Mouse (Mus musculus) thymus, postnatal 14 days (tissue): ENCODE data around the gene Akap6.
A peak's percentile ranks its signal among the peaks of the same experiment; 100 is the strongest.

Experiments
- DNase-seq: peaks from one replicate; pipeline ENCODE4 v3.0.0; 2021

The Akap6 gene

GRCm38 (mm10) chr12:52922510-52922909, 223.3 kb downstream of the Akap6 start:
- no peak for DNase-seq

DNA sequence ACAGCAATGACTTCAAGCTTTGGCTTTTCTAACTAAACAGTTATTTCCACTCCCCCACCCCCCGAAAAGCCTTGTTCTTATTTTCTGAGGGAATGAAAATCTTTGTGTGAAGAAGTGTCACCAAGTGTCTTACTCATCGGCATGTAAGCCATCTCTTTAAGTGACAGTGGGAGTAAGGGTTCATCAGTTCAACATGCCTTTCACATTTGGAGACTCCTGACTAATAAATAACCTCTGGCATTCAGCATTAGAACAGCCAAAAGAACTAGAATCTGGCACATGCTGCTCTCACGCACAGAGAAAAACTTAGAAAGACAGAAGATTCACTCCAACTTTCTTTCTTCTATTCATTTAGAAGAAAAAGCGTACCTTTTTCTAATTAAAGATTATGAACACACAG, 226.3 kb downstream of the Akap6 start:
- DNase-seq: no peak

DNA sequence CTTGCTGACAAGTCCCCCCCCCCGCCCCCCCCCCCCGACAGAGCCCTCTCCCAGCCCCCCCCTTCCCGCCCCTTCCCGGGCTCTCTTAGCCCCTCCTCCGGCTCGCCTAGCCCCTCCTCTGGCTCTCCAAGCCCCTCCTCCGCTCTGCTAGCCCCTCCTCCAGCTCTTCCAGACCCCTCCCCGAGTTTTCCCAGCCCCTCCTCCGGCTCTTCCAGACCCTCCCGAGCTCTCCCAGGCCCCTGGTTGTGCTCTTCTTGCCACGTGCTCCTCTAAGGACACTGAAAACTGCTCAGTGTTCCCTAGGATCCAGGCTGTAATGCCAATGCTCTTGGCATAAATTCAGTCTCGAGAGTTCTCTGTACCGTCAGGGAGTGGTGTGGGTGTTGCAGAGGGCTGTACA, 234.6 kb downstream of the Akap6 start:
- no peak for DNase-seq

DNA sequence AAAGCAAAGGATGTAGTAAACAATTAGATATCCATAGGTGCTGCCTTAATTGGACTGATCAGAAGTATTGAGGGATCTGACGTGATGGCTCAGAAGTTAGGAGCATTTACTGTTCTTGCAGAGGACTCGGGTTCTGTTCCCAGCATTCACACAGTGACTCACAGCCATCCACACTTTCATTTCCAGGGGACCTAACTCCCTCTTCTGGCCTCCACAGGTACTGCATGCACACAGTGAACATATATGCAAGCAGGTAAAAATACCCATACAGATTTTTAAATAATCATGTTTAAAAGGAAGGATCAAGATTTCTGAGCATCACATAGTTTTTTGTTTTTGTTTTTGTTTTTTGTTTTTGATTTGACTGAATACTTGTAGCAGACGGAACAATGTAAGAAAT, 235.8 kb downstream of the Akap6 start:
- no peak for DNase-seq

GRCm38 (mm10) chr12:52938786-52939185, 239.6 kb downstream of the Akap6 start:
- DNase-seq: no peak

GRCm38 (mm10) chr12:52939324-52939946, 240.3 kb downstream of the Akap6 start:
- DNase-seq: peak; percentile 22

DNA sequence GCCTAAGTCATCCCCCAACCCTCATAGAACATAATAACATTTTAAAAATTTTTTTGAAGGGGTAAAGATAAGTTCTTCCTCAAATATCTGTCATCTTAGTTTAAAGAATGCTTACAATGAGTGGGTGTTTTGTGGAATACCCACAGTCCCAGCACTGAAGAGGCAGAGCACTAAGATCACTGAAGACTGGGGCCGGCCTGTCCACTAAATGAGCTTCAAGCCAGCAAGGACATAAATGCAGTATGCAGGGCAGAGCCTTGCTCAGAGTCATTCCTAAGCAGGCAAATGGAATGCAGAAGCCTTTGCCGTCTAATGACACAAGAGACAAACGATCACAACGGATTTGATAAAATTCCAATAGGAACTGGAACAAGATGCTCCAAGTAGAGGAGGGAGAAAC, 242.8 kb downstream of the Akap6 start:
- no peak for DNase-seq

GRCm38 (mm10) chr12:52944274-52944673, 245.1 kb downstream of the Akap6 start:
- no peak for DNase-seq

- DNase-seq: no peak
Observed at GRCm38 (mm10) chr12:52944949-52945348, 245.8 kb downstream of the Akap6 start.

DNA sequence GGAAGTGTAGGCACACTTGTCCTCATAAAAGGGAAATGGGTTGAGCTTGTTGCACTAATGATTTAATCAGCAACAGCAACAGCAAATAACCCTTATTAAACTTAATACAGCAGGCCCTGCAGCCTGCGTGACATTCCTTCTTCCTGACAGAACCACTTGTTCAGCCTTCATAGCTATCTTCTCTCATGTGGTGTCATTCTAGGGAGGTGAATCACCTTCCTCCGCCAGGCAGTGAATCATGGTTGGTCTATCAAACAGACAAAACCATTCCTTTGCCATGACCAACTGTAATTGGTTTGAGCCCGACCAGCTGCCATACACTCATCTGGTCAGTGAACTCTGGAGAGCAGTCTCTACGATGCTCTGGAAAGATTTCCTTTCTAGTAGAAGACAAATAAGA, 251.5 kb downstream of the Akap6 start:
- no peak for DNase-seq

GRCm38 (mm10) chr12:52957587-52957986, 258.4 kb downstream of the Akap6 start:
- no peak for DNase-seq

- DNase-seq: no peak
Observed at GRCm38 (mm10) chr12:52957994-52958393, 258.8 kb downstream of the Akap6 start.

GRCm38 (mm10) chr12:52991745-52992144, 292.6 kb downstream of the Akap6 start:
- DNase-seq: no peak

DNA sequence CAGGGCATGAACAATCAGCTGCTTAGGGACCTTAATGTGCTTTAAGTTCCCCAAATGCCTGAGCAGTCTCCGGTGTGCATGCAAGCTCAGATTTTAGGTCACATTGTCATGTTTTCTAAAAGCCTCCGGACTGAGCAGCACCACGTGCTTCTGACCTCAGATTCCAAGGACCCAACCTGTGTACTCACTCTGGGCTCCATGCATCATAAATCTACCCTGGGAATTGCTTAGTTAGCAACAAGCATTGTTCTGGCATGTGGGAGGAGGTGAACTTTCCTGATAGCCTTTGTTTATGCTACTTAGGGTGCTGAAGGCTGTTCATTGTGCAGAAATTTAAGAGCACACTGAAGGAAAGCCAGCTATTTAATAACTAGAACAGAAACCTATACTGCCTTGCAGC, 313.2 kb downstream of the Akap6 start:
- DNase-seq: no peak

DNA sequence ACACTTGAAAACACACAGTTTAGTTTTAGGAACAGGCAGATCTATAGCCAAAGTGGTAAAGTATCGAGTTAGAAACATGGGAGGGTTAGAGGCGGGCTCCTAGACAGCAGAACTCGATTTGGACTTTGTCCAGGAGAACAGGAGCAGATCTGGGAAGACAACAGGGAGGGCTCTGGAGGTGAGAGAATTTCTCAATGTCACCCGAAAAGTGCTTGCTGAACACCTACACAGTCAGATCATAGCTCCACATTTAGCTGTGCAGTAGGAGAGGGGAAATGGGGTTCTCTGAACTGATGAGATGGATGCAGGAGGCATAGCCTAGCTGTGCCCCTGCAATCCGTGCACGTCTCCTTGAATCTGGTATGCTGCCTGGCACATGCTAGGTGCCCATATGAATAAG, 315.4 kb downstream of the Akap6 start:
- DNase-seq: no peak

GRCm38 (mm10) chr12:53024575-53025246, 325.5 kb downstream of the Akap6 start:
- DNase-seq: no peak

- DNase-seq: no peak
Observed at GRCm38 (mm10) chr12:53027308-53027707, 328.1 kb downstream of the Akap6 start.

DNA sequence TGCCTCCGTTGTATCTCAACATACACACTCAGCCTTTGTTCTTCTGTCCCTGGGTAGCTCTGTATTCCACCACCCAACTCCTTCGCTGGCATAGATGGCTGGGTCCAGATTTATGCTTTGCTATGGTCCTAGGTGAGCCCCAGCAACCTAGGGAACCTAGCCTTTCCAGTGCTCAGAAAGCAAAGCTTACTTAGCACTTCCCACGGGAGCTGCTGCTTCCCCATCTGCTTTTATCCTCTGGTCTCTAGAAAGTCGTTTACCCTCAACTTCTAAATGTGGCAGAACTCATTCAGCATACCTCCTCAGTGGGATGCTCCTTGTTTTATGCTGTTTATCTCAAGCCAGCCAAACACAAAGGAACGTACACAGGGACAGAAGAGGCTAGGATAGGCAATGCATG, 329.7 kb downstream of the Akap6 start:
- no peak for DNase-seq

DNA sequence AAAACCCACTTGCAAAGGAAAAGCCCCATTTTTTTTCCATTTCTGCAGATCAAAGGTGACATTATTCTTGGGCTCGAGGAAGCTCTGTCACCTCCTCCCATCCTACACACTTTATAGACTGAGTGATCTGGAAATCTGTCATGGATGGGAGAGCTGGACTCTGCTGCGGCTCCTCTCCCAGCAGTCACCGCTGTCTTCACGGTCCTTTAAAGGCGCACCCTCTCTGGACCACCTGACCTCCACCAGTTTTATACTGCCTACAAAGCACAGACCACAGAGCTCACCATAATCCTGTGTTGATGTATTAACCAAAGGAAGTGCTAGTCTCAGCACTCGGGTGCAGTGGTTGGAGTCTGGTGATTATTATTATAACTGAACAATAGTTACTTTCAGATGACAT, 330.7 kb downstream of the Akap6 start:
- no peak for DNase-seq

DNA sequence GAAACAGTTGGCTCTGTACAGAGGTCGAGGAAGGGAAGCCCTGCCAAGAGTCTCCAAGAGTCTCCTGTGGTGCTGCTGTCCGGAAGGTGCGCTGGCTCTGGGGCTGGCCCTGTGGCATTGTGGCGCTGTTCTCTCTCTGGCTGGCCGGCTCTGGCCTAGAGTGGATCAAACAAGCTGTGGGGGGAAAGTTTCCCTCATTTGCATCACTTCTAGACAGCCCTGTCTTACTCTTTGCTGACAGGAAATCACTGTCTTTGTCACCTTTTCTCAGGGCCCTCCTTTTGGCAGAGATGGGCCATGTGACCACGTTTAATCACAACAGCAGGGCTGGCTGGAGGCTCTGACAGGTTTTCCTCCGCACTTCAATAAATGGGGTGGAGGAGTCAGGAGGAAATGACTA, 333.6 kb downstream of the Akap6 start:
- DNase-seq: peak; percentile 4

GRCm38 (mm10) chr12:53033404-53033913, 334.3 kb downstream of the Akap6 start:
- DNase-seq: no peak

DNA sequence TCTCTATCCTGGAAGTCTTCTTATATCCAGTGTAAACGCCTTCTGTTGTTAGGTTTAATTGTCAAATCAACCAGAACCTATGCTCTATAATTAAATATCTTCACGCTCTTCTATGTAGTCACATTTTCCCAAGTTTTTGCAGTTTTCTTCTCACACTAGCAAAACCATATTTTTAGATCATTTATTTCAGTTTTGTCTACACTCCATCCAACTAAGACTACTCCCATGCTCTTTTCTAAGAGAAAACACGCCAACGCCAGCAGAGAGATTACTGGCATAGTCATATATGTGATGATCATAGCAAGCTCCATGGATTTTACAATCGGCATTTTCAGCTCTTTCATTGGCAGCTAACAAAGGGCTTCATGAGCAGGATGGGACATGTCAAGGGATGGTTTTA, 341.5 kb downstream of the Akap6 start:
- DNase-seq: no peak

DNA sequence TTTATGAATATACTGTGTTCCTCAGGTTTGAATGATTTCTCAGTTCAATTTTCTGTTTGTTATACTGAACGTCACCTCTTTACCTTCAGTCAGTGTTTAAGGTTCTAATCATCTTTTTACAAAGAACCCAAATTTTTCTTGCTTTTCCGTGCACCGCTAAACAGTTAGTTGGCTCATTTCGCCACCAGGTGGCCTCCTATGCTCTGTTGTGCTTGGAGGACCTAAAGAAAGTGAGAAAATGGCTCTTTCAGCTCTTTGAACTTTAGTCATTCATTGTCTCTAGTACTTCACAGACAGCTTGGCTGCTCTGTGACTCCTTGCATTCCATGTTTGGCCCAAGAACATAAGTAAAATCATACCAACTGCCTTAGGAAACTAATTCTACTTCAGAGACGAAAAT, 343.6 kb downstream of the Akap6 start:
- DNase-seq: peak; percentile 21

- DNase-seq: no peak
Observed at GRCm38 (mm10) chr12:53057606-53058005, 358.4 kb downstream of the Akap6 start.

GRCm38 (mm10) chr12:53060903-53061302, 361.7 kb downstream of the Akap6 start:
- DNase-seq: no peak
